Mouse (Mus musculus): ENCODE results near the gene Leng8. TPM values are rescaled to one million over a fixed set of nuclear protein-coding genes. Genes with fewer than 3 reads are reported as not detected.

Gene Leng8
- polyA plus RNA-seq, 1 experiment from 2014 or later, result 44.4 TPM

- Histone ChIP-seq H3K36me3 (ENCODE audit: control insufficient read depth, insufficient read depth, low read length) (no peaks in the 10 kb centered on the region), H3K9me3 (ENCODE audit: control insufficient read depth, low read length) (no peaks in the 10 kb centered on the region), H3K27me3 (ENCODE audit: control insufficient read depth, insufficient read depth, low read length) (no peaks in the 10 kb centered on the region), H3K27ac (ENCODE audit: low read depth, low read length) (no peak overlapping the region), H3K9ac (ENCODE audit: low read length) (no peak overlapping the region), H3K4me3 (ENCODE audit: low read depth, low read length) (no peak overlapping the region), H3K4me2 (no peak overlapping the region), H3K4me1 (ENCODE audit: control insufficient read depth, insufficient read depth, low read length) (no peaks in the 10 kb centered on the region)
- WGBS, result 54% methylated on average over 3 of the region's 3 CpGs
- DNase-seq (ENCODE audit: low spot score, missing footprints), result no peak
- no peak for ATAC-seq (ENCODE audit: low FRiP score)
Observed at GRCm38 (mm10) chr7:4111766-4112165, 25.1 kb upstream of the Leng8 start.

- H3K27ac ChIP-seq (ENCODE audit: low read depth, low read length), result no peak overlapping the region
- 75% methylated on average over 8 of the region's 8 CpGs for WGBS
- no peaks in the 10 kb centered on the region for H3K9me3 ChIP-seq (ENCODE audit: control insufficient read depth, low read length)
- no peaks in the 10 kb centered on the region for H3K36me3 ChIP-seq (ENCODE audit: control insufficient read depth, insufficient read depth, low read length)
- H3K9ac ChIP-seq (ENCODE audit: low read length), result no peak overlapping the region
- peaks cover 18% of the 10 kb centered on the region for H3K4me1 ChIP-seq (ENCODE audit: control insufficient read depth, insufficient read depth, low read length)
- no peak overlapping the region for H3K4me2 ChIP-seq
- H3K4me3 ChIP-seq (ENCODE audit: low read depth, low read length), result no peak overlapping the region
- ATAC-seq (ENCODE audit: low FRiP score) (no peak), DNase-seq (ENCODE audit: low spot score, missing footprints) (no peak)
- no peaks in the 10 kb centered on the region for H3K27me3 ChIP-seq (ENCODE audit: control insufficient read depth, insufficient read depth, low read length)
Observed at GRCm38 (mm10) chr7:4117050-4117814, 19.6 kb upstream of the Leng8 start.

- Histone ChIP-seq H3K9me3 (ENCODE audit: control insufficient read depth, low read length) (no peaks in the 10 kb centered on the region), H3K27ac (ENCODE audit: low read depth, low read length) (peak within 1 kb of the TSS; percentile 58), H3K4me3 (ENCODE audit: low read depth, low read length) (peak within 1 kb of the TSS; percentile 64), H3K9ac (ENCODE audit: low read length) (peak within 1 kb of the TSS; percentile 81), H3K4me1 (ENCODE audit: control insufficient read depth, insufficient read depth, low read length) (peaks cover 38% of the 10 kb centered on the region), H3K27me3 (ENCODE audit: control insufficient read depth, insufficient read depth, low read length) (no peaks in the 10 kb centered on the region), H3K4me2 (peak within 1 kb of the TSS; percentile 77), H3K36me3 (ENCODE audit: control insufficient read depth, insufficient read depth, low read length) (no peaks in the 10 kb centered on the region)
- DNase-seq (ENCODE audit: low spot score, missing footprints) (peak; percentile 94), ATAC-seq (ENCODE audit: low FRiP score) (peak; percentile 22)
- 2% methylated on average over 37 of the region's 37 CpGs for WGBS
Observed at GRCm38 (mm10) chr7:4119344-4119902, 17.4 kb upstream of the Leng8 start, which contains the start of gene Ttyh1. Ttyh1 (plus strand) TSS chr7:4119408.

GRCm38 (mm10) chr7:4119976-4120921 is 16.6 kb upstream of the Leng8 start:
- ATAC-seq (ENCODE audit: low FRiP score) (peak; percentile 4; the same call in 1 of the 2 replicates), DNase-seq (ENCODE audit: low spot score, missing footprints) (peak; percentile 84)

GRCm38 (mm10) chr7:4122076-4122768 is 14.6 kb upstream of the Leng8 start:
- Histone ChIP-seq H3K9ac (ENCODE audit: low read length) (peak overlapping the region; percentile 44; the same call in 1 of the 2 replicates), H3K4me2 (peak overlapping the region; percentile 30), H3K4me1 (ENCODE audit: control insufficient read depth, insufficient read depth, low read length) (peaks cover 52% of the 10 kb centered on the region), H3K9me3 (ENCODE audit: control insufficient read depth, low read length) (no peaks in the 10 kb centered on the region), H3K27ac (ENCODE audit: low read depth, low read length) (peak overlapping the region; percentile 97), H3K4me3 (ENCODE audit: low read depth, low read length) (no peak overlapping the region; the same call in 1 of the 2 replicates), H3K36me3 (ENCODE audit: control insufficient read depth, insufficient read depth, low read length) (no peaks in the 10 kb centered on the region; the same call in 1 of the 2 replicates), H3K27me3 (ENCODE audit: control insufficient read depth, insufficient read depth, low read length) (no peaks in the 10 kb centered on the region)
- WGBS, result 57% methylated on average over 11 of the region's 11 CpGs
- DNase-seq (ENCODE audit: low spot score, missing footprints) (peak; percentile 77), ATAC-seq (ENCODE audit: low FRiP score) (no peak)

More at GRCm38 (mm10) chr7:4119976-4120921, 16.6 kb upstream of the Leng8 start:
- 14% methylated on average over 15 of the region's 19 CpGs for WGBS
- Histone ChIP-seq H3K4me3 (ENCODE audit: low read depth, low read length) (peak overlapping the region; percentile 64), H3K27ac (ENCODE audit: low read depth, low read length) (peak overlapping the region; percentile 58), H3K4me2 (peak overlapping the region; percentile 77), H3K9ac (ENCODE audit: low read length) (peak overlapping the region; percentile 81), H3K36me3 (ENCODE audit: control insufficient read depth, insufficient read depth, low read length) (no peaks in the 10 kb centered on the region), H3K4me1 (ENCODE audit: control insufficient read depth, insufficient read depth, low read length) (peaks cover 46% of the 10 kb centered on the region), H3K9me3 (ENCODE audit: control insufficient read depth, low read length) (no peaks in the 10 kb centered on the region), H3K27me3 (ENCODE audit: control insufficient read depth, insufficient read depth, low read length) (no peaks in the 10 kb centered on the region)

GRCm38 (mm10) chr7:4122783-4123182 is 14.1 kb upstream of the Leng8 start:
- 84% methylated on average over 10 of the region's 10 CpGs for WGBS
- peak overlapping the region; percentile 30 for H3K4me2 ChIP-seq
- peak overlapping the region; percentile 44; the same call in 1 of the 2 replicates for H3K9ac ChIP-seq (ENCODE audit: low read length)
- peak overlapping the region; percentile 97 for H3K27ac ChIP-seq (ENCODE audit: low read depth, low read length)
- H3K9me3 ChIP-seq (ENCODE audit: control insufficient read depth, low read length), result no peaks in the 10 kb centered on the region
- H3K36me3 ChIP-seq (ENCODE audit: control insufficient read depth, insufficient read depth, low read length), result peaks cover 1% of the 10 kb centered on the region; the same call in 1 of the 2 replicates
- peak; percentile 81 for DNase-seq (ENCODE audit: low spot score, missing footprints)
- peaks cover 52% of the 10 kb centered on the region for H3K4me1 ChIP-seq (ENCODE audit: control insufficient read depth, insufficient read depth, low read length)
- no peaks in the 10 kb centered on the region for H3K27me3 ChIP-seq (ENCODE audit: control insufficient read depth, insufficient read depth, low read length)
- no peak for ATAC-seq (ENCODE audit: low FRiP score)
- no peak overlapping the region for H3K4me3 ChIP-seq (ENCODE audit: low read depth, low read length)

- Histone ChIP-seq H3K4me3 (ENCODE audit: low read depth, low read length) (no peak overlapping the region), H3K9me3 (ENCODE audit: control insufficient read depth, low read length) (no peaks in the 10 kb centered on the region), H3K4me2 (peak overlapping the region; percentile 30), H3K9ac (ENCODE audit: low read length) (peak overlapping the region; percentile 34), H3K27me3 (ENCODE audit: control insufficient read depth, insufficient read depth, low read length) (no peaks in the 10 kb centered on the region), H3K27ac (ENCODE audit: low read depth, low read length) (peak overlapping the region; percentile 97), H3K4me1 (ENCODE audit: control insufficient read depth, insufficient read depth, low read length) (peaks cover 52% of the 10 kb centered on the region), H3K36me3 (ENCODE audit: control insufficient read depth, insufficient read depth, low read length) (peaks cover 4% of the 10 kb centered on the region; the same call in 1 of the 2 replicates)
- DNase-seq (ENCODE audit: low spot score, missing footprints) (no peak), ATAC-seq (ENCODE audit: low FRiP score) (peak; percentile 75)
- WGBS, result 27% methylated on average over 1 of the region's 1 CpGs
Observed at GRCm38 (mm10) chr7:4123732-4124131, 13.1 kb upstream of the Leng8 start.

GRCm38 (mm10) chr7:4124315-4124759 is 12.5 kb upstream of the Leng8 start:
- Histone ChIP-seq H3K9me3 (ENCODE audit: control insufficient read depth, low read length) (no peaks in the 10 kb centered on the region), H3K27me3 (ENCODE audit: control insufficient read depth, insufficient read depth, low read length) (no peaks in the 10 kb centered on the region), H3K27ac (ENCODE audit: low read depth, low read length) (peak overlapping the region; percentile 97), H3K4me1 (ENCODE audit: control insufficient read depth, insufficient read depth, low read length) (peaks cover 50% of the 10 kb centered on the region), H3K4me3 (ENCODE audit: low read depth, low read length) (peak overlapping the region; percentile 1; the same call in 1 of the 2 replicates), H3K9ac (ENCODE audit: low read length) (no peak overlapping the region; the same call in 1 of the 2 replicates), H3K36me3 (ENCODE audit: control insufficient read depth, insufficient read depth, low read length) (peaks cover 4% of the 10 kb centered on the region; the same call in 1 of the 2 replicates), H3K4me2 (peak overlapping the region; percentile 34)
- DNase-seq (ENCODE audit: low spot score, missing footprints), result peak; percentile 97
- peak; percentile 87 for ATAC-seq (ENCODE audit: low FRiP score)
- 1% methylated on average over 10 of the region's 10 CpGs for whole genome bisulfite sequencing

Measured in midbrain, embryonic 11.5 days (tissue).